Mouse (Mus musculus) C3H10T1/2 (cell line): ENCODE data around the gene Fam71e2. TPM values are rescaled to one million over a fixed set of nuclear protein-coding genes. Genes with fewer than 3 reads are reported as not detected.

Experiments
- polyA plus RNA-seq, 2 experiments: library from polyadenylated mRNA; unstranded; fragments of >200 nt; fragmentation: generic; extraction: Trizol; gene quantifications; one replicate each; pipeline ENCODE4 v1.2.1; 2012; ENCODE audit warnings: missing spikeins in 2 of 2

The Fam71e2 gene
- not detected for polyA plus RNA-seq

GRCm38 (mm10) chr7:4771202-4771601 is at the start of gene Fam71e2:
TSS of gene Fam71e2 (minus strand) at chr7:4771302.

DNA sequence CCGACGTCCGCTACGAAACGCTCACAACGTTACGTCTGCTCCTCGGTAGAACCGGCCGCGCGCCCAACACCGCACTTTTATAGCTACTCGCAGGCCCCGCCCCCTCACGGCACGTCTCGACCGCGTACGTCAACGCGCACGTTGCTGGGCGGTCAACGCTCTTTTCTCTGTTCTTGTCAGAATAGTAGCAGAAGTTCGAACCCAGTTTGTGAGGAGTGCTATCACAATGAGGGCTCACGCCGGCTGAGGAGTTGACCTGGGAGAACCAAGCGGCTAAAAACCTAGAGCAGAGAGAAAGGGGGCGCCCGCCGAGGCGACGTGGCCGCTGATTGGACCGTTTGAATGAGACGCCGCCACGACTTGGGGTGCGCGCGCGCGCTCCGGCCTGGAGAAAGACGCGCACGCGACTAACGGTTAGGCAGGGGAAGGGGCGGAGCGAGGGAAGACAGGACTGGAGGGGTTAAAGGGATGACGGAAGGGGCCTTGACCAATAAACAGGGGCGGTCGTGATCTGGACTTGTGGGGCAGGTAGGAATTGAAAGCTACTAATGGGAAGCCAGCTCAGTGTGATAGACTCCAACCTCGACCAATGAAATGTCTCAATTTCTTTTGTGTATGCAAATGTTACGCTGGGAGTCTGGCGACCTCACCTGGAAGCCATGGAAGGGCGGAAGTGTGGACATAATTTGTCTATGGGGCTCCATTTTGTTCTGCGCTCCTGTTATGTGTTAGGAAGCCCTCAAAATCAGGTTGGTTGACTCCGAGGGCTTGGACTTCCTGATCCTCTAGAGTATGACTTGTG is 41.4 kb upstream of the Fam71e2 start, which contains the start of gene Ube2s:
TSS of gene Ube2s (minus strand) at position 288 of the 802 bp plus-strand sequence.

GRCm38 (mm10) chr7:4792278-4793212 is 21.4 kb upstream of the Fam71e2 start, which contains the start of gene Rpl28:
TSS of gene Rpl28 (plus strand) at chr7:4792874.

GRCm38 (mm10) chr7:4789436-4789935 is 18.4 kb upstream of the Fam71e2 start, which contains the start of gene Tmem238:
TSS of gene Tmem238 (minus strand) at chr7:4789656.

GRCm38 (mm10) chr7:4782759-4783158 is 11.7 kb upstream of the Fam71e2 start, which contains the start of the genes Il11 and Tmem190:
TSS of gene Il11 (minus strand) at chr7:4782859.
TSS of gene Tmem190 (plus strand) at chr7:4782937.

GRCm38 (mm10) chr7:4752821-4753570 is 18.1 kb downstream of the Fam71e2 start, which contains the start of gene Cox6b2:
TSS of gene Cox6b2 (minus strand) at chr7:4753094.

GRCm38 (mm10) chr7:4739544-4740275 is 31.4 kb downstream of the Fam71e2 start, which contains the start of gene Kmt5c:
TSS of gene Kmt5c (plus strand) at chr7:4740115.

GRCm38 (mm10) chr7:4725169-4725568 is 45.9 kb downstream of the Fam71e2 start, which contains the start of gene Tmem150b:
TSS of gene Tmem150b (minus strand) at chr7:4725249.

Other genes with a start within 250 kb of the Fam71e2 start
- gene Tnni3, start 247.1 kb downstream of the Fam71e2 start, polyA plus RNA-seq = 1 to 10 TPM in 1 of 2 experiments, under 1 TPM in 1; 0.12 to 3.6 TPM
- gene Dnaaf3, start 238.8 kb downstream of the Fam71e2 start, polyA plus RNA-seq = 1 to 10 TPM; 2.1 to 3.7 TPM
- under 1 TPM in 1 of 2 experiments, not detected in 1; 0.04 TPM for gene Syt5, start 223.8 kb downstream of the Fam71e2 start, polyA plus RNA-seq
- not detected for gene Ptprh, start 167.3 kb downstream of the Fam71e2 start, polyA plus RNA-seq
- 1 to 10 TPM; 1.9 to 4.9 TPM for gene Tmem86b, start 139.9 kb downstream of the Fam71e2 start, polyA plus RNA-seq
- gene Ppp6r1, start 112.3 kb downstream of the Fam71e2 start, polyA plus RNA-seq = 10 to 100 TPM; 24.9 to 47.9 TPM
- gene Hspbp1, start 86.2 kb downstream of the Fam71e2 start, polyA plus RNA-seq = 100 to 1,000 TPM in 1 of 2 experiments, 10 to 100 TPM in 1; 56.4 to 125 TPM
- 10 to 100 TPM in 1 of 2 experiments, 1 to 10 TPM in 1; 3.8 to 11.2 TPM for gene Brsk1, start 80.7 kb downstream of the Fam71e2 start, polyA plus RNA-seq
- under 1 TPM; 0.02 to 0.27 TPM for gene Tmem150b, start 46.1 kb downstream of the Fam71e2 start, polyA plus RNA-seq
- 10 to 100 TPM in 1 of 2 experiments, 1 to 10 TPM in 1; 6.4 to 30.2 TPM for gene Kmt5c, start 31.2 kb downstream of the Fam71e2 start, polyA plus RNA-seq
- under 1 TPM; 0.08 to 0.26 TPM for gene Cox6b2, start 18.2 kb downstream of the Fam71e2 start, polyA plus RNA-seq
- gene Il11, start 11.6 kb upstream of the Fam71e2 start, polyA plus RNA-seq = under 1 TPM; 0.66 to 0.91 TPM
- 1 to 10 TPM in 1 of 2 experiments, under 1 TPM in 1; 0.61 to 1.1 TPM for gene Tmem190, start 11.6 kb upstream of the Fam71e2 start, polyA plus RNA-seq
- 10 to 100 TPM in 1 of 2 experiments, 1 to 10 TPM in 1; 9.5 to 53.2 TPM for gene Tmem238, start 18.4 kb upstream of the Fam71e2 start, polyA plus RNA-seq
- gene Rpl28, start 21.6 kb upstream of the Fam71e2 start, polyA plus RNA-seq = over 10,000 TPM in 1 of 2 experiments, 1,000 to 10,000 TPM in 1; 4,560 to 11,128 TPM
- gene Ube2s, start 41.3 kb upstream of the Fam71e2 start, polyA plus RNA-seq = 100 to 1,000 TPM; 315 to 381 TPM
- gene Shisa7, start 73.4 kb upstream of the Fam71e2 start, polyA plus RNA-seq = not detected
- gene Isoc2b, start 99.0 kb upstream of the Fam71e2 start, polyA plus RNA-seq = under 1 TPM; 0.18 to 0.59 TPM
- 1 to 10 TPM; 1.5 to 3.4 TPM for gene Isoc2a, start 105.9 kb upstream of the Fam71e2 start, polyA plus RNA-seq
- gene Gm36210, start 135.2 kb upstream of the Fam71e2 start, polyA plus RNA-seq = under 1 TPM in 1 of 2 experiments, not detected in 1; 0.19 TPM
- gene Zfp628, start 143.9 kb upstream of the Fam71e2 start, polyA plus RNA-seq = 10 to 100 TPM in 1 of 2 experiments, 1 to 10 TPM in 1; 8.1 to 11.7 TPM
- gene Nat14, start 150.7 kb upstream of the Fam71e2 start, polyA plus RNA-seq = 1 to 10 TPM in 1 of 2 experiments, under 1 TPM in 1; 0.78 to 6.7 TPM
- 10 to 100 TPM in 1 of 2 experiments, 1 to 10 TPM in 1; 4.7 to 87.9 TPM for gene Ssc5d, start 154.5 kb upstream of the Fam71e2 start, polyA plus RNA-seq
- gene Sbk2, start 193.1 kb upstream of the Fam71e2 start, polyA plus RNA-seq = under 1 TPM; 0.01 to 0.13 TPM
- gene Sbk3, start 199.9 kb upstream of the Fam71e2 start, polyA plus RNA-seq = under 1 TPM; 0.01 to 0.13 TPM
- gene Zfp579, start 224.9 kb upstream of the Fam71e2 start, polyA plus RNA-seq = 10 to 100 TPM in 1 of 2 experiments, 1 to 10 TPM in 1; 7.9 to 20.1 TPM
- 10 to 100 TPM; 24.7 to 30.2 TPM for gene Zfp524, start 243.1 kb upstream of the Fam71e2 start, polyA plus RNA-seq
- 10 to 100 TPM; 22.6 to 29.6 TPM for gene Fiz1, start 243.4 kb upstream of the Fam71e2 start, polyA plus RNA-seq
- under 1 TPM; 0.14 to 0.17 TPM for gene Gm44973, start 244.2 kb upstream of the Fam71e2 start, polyA plus RNA-seq
- 10 to 100 TPM in 1 of 2 experiments, 1 to 10 TPM in 1; 6.3 to 24.5 TPM for gene Zfp865, start 249.1 kb upstream of the Fam71e2 start, polyA plus RNA-seq
- gene Ccdc106, start 249.3 kb upstream of the Fam71e2 start, polyA plus RNA-seq = under 1 TPM; 0.12 to 0.55 TPM